Mouse (Mus musculus): ENCODE data around the gene Lrit3.
"Not testable (repeated sequence)": the region's sequence is repeated elsewhere in the genome, so short reads cannot be mapped to it uniquely, and the experiment has no call there.

The Lrit3 gene

GRCm38 (mm10) chr3:129781435-129781834 lies 22.4 kb downstream of the Lrit3 start:
- no peak for DNase-seq (ENCODE audit: inconsistent age in 2 of 2, low spot score in 1 of 2)

- DNase-seq (ENCODE audit: inconsistent age in 2 of 2, low spot score in 1 of 2), result no peak
Measured at GRCm38 (mm10) chr3:129771210-129771609, 32.6 kb downstream of the Lrit3 start.

GRCm38 (mm10) chr3:129766971-129767794 lies 36.6 kb downstream of the Lrit3 start:
- no peak for DNase-seq (ENCODE audit: inconsistent age in 2 of 2, low spot score in 1 of 2)

GRCm38 (mm10) chr3:129766106-129766505 lies 37.7 kb downstream of the Lrit3 start:
- DNase-seq (ENCODE audit: inconsistent age in 2 of 2, low spot score in 1 of 2), result no peak

GRCm38 (mm10) chr3:129757599-129757998 lies 46.2 kb downstream of the Lrit3 start:
- not testable (repeated sequence) for DNase-seq (ENCODE audit: inconsistent age in 2 of 2, low spot score in 1 of 2)

- DNase-seq (ENCODE audit: inconsistent age in 2 of 2, low spot score in 1 of 2), result peak in 1 of 2 experiments; percentile 32
Measured at GRCm38 (mm10) chr3:129754650-129755604, 48.9 kb downstream of the Lrit3 start, which contains the start of gene Egf. Gene Egf (minus strand): TSS chr3:129755316.

- DNase-seq (ENCODE audit: inconsistent age in 2 of 2, low spot score in 1 of 2), result peak; percentile 18 to 55
Measured at GRCm38 (mm10) chr3:129744803-129745202, 59.0 kb downstream of the Lrit3 start.

- no peak for DNase-seq (ENCODE audit: inconsistent age in 2 of 2, low spot score in 1 of 2)
Measured at GRCm38 (mm10) chr3:129742781-129743180, 61.0 kb downstream of the Lrit3 start.

GRCm38 (mm10) chr3:129738291-129739183 lies 65.3 kb downstream of the Lrit3 start:
- no peak for DNase-seq (ENCODE audit: inconsistent age in 2 of 2, low spot score in 1 of 2)

Data from adrenal gland, adult (tissue).